Mouse (Mus musculus): ENCODE measurements around the gene Olfr1352. TPM values are rescaled to one million over a fixed set of nuclear protein-coding genes. Genes with fewer than 3 reads are reported as not detected.
"Not testable (repeated sequence)": the region's sequence is repeated elsewhere in the genome, so short reads cannot be mapped to it uniquely, and the experiment has no call there.

Gene Olfr1352
- not detected in 2 replicates for polyA plus RNA-seq (2016; fragmentation: Nextera tagmentation; extraction: Ambion mirVana)

GRCm38 (mm10) chr10:78980750-78981149 lies at the start of gene Olfr1352:
Olfr1352 (plus strand) TSS chr10:78981050.
- DNase-seq (ENCODE audit: low spot score) = no peak
- no peaks in the 10 kb centered on the region for H3K36me3 ChIP-seq
- no peaks in the 10 kb centered on the region for H3K27me3 ChIP-seq (ENCODE audit: low read depth, poor library complexity, severe bottlenecking)
- no peak within 1 kb of the TSS for H3K27ac ChIP-seq
- no peaks in the 10 kb centered on the region for H3K4me1 ChIP-seq
- no peak within 1 kb of the TSS for H3K4me3 ChIP-seq
- no peaks in the 10 kb centered on the region for H3K9me3 ChIP-seq (replicated peaks)

GRCm38 (mm10) chr10:78950336-78950735 lies 30.5 kb upstream of the Olfr1352 start, which contains the start of gene Olfr8:
Olfr8 (plus strand) TSS chr10:78950636.
- not testable (repeated sequence) for H3K27me3 ChIP-seq (ENCODE audit: low read depth, poor library complexity, severe bottlenecking); H3K36me3 ChIP-seq; H3K4me3 ChIP-seq; DNase-seq (ENCODE audit: low spot score); H3K27ac ChIP-seq; H3K9me3 ChIP-seq (replicated peaks); H3K4me1 ChIP-seq
- WGBS = 77% methylated on average over 1 of the region's 1 CpGs

GRCm38 (mm10) chr10:78963009-78963408 lies 17.8 kb upstream of the Olfr1352 start, which contains the start of gene Olfr1353:
Olfr1353 (plus strand) TSS chr10:78963309.
- H3K27ac ChIP-seq = not testable (repeated sequence)

GRCm38 (mm10) chr10:79012172-79012571 lies 31.3 kb downstream of the Olfr1352 start, which contains the start of gene Olfr1351:
Olfr1351 (plus strand) TSS chr10:79012472.
- 87% methylated on average over 1 of the region's 1 CpGs for WGBS
- H3K9me3 ChIP-seq (replicated peaks) = no peaks in the 10 kb centered on the region
- H3K27ac ChIP-seq = no peak within 1 kb of the TSS
- no peaks in the 10 kb centered on the region for H3K36me3 ChIP-seq
- no peaks in the 10 kb centered on the region for H3K27me3 ChIP-seq (ENCODE audit: low read depth, poor library complexity, severe bottlenecking)
- DNase-seq (ENCODE audit: low spot score) = no peak
- no peak within 1 kb of the TSS for H3K4me3 ChIP-seq
- H3K4me1 ChIP-seq = no peaks in the 10 kb centered on the region

More at GRCm38 (mm10) chr10:78963009-78963408, 17.8 kb upstream of the Olfr1352 start, which contains the start of gene Olfr1353:
- not testable (repeated sequence) for H3K4me1 ChIP-seq; H3K27me3 ChIP-seq (ENCODE audit: low read depth, poor library complexity, severe bottlenecking); H3K4me3 ChIP-seq; H3K9me3 ChIP-seq (replicated peaks); DNase-seq (ENCODE audit: low spot score); H3K36me3 ChIP-seq

GRCm38 (mm10) chr10:79028441-79028840 lies 47.6 kb downstream of the Olfr1352 start, which contains the start of gene Olfr57:
Olfr57 (plus strand) TSS chr10:79028741.
- no peaks in the 10 kb centered on the region for H3K4me1 ChIP-seq
- H3K27me3 ChIP-seq (ENCODE audit: low read depth, poor library complexity, severe bottlenecking) = no peaks in the 10 kb centered on the region
- no peak within 1 kb of the TSS for H3K4me3 ChIP-seq
- no peaks in the 10 kb centered on the region for H3K36me3 ChIP-seq
- no peak within 1 kb of the TSS for H3K27ac ChIP-seq
- no peak for DNase-seq (ENCODE audit: low spot score)
- H3K9me3 ChIP-seq (replicated peaks) = no peaks in the 10 kb centered on the region

Other genes starting within 250 kb of the Olfr1352 start
- 0.14 and 0.20 TPM in 2 replicates for gene Ccdc105, start 228.0 kb upstream of the Olfr1352 start, polyA plus RNA-seq (2016; fragmentation: Nextera tagmentation; extraction: Ambion mirVana)
- 0.49 and 1.1 TPM in 2 replicates for gene Slc1a6, start 200.6 kb upstream of the Olfr1352 start, polyA plus RNA-seq (2016; fragmentation: Nextera tagmentation; extraction: Ambion mirVana)
- not detected in 2 replicates for gene Olfr1356, start 128.9 kb upstream of the Olfr1352 start, polyA plus RNA-seq (2016; fragmentation: Nextera tagmentation; extraction: Ambion mirVana)
- gene Olfr1355, start 105.5 kb upstream of the Olfr1352 start, polyA plus RNA-seq (2016; fragmentation: Nextera tagmentation; extraction: Ambion mirVana) = not detected in 2 replicates
- not detected in 2 replicates for gene Olfr1354, start 67.9 kb upstream of the Olfr1352 start, polyA plus RNA-seq (2016; fragmentation: Nextera tagmentation; extraction: Ambion mirVana)
- not detected in 2 replicates for gene Olfr8, start 30.4 kb upstream of the Olfr1352 start, polyA plus RNA-seq (2016; fragmentation: Nextera tagmentation; extraction: Ambion mirVana)
- gene Olfr1353, start 17.7 kb upstream of the Olfr1352 start, polyA plus RNA-seq (2016; fragmentation: Nextera tagmentation; extraction: Ambion mirVana) = not detected in 2 replicates
- gene Olfr1351, start 31.4 kb downstream of the Olfr1352 start, polyA plus RNA-seq (2016; fragmentation: Nextera tagmentation; extraction: Ambion mirVana) = not detected in 2 replicates
- 0.14 TPM in 1 of 2 replicates, not detected in the other for gene Olfr57, start 47.7 kb downstream of the Olfr1352 start, polyA plus RNA-seq (2016; fragmentation: Nextera tagmentation; extraction: Ambion mirVana)
- 28.8 and 37.2 TPM in 2 replicates for gene 2610008E11Rik, start 116.5 kb downstream of the Olfr1352 start, polyA plus RNA-seq (2016; fragmentation: Nextera tagmentation; extraction: Ambion mirVana)
- not detected in 2 replicates for gene Vmn2r80, start 167.7 kb downstream of the Olfr1352 start, polyA plus RNA-seq (2016; fragmentation: Nextera tagmentation; extraction: Ambion mirVana)

All from limb, embryonic 10.5 days (tissue).